ENCODE assay signal across 27 mouse cellular contexts in genomic region chr4:111704975-111705374, GRCm38 (mm10). TPM values are rescaled to one million over a fixed set of nuclear protein-coding genes. Genes with fewer than 3 reads are reported as not detected.
DNase-seq lines count a peak whose midpoint lies in the region; ATAC-seq and TF ChIP-seq lines count a peak whose summit lies in the region.
"Had no signal": no experiment of that assay in that cellular context is flagged by ENCODE, and none has a peak within 500 bp of the region (broad histone marks: within the 10 kb centered on the region; RNA-seq: fewer than 3 reads in every experiment).

No protein-coding gene starts in this region.

- H3K4me2 ChIP-seq in kidney, embryonic 14.5 days (replicated peaks; ENCODE audit: low read depth, low read length): no peak overlapping the region
- no peak overlapping the region for H3K4me2 ChIP-seq in kidney, postnatal 0 days (ENCODE audit: low read length)
- H3K4me2 ChIP-seq in midbrain, embryonic 15.5 days: no peak overlapping the region
- H3K4me2 ChIP-seq: embryonic facial prominence, embryonic 13.5 days; forebrain, embryonic 13.5 days; heart, embryonic 13.5 days; hindbrain, embryonic 12.5 days; hindbrain, embryonic 15.5 days had no signal

- H3K27me3 ChIP-seq in kidney, embryonic 14.5 days (ENCODE audit: control insufficient read depth, insufficient read depth, low read length): no peaks in the 10 kb centered on the region
- no peaks in the 10 kb centered on the region for H3K27me3 ChIP-seq in kidney, postnatal 0 days (ENCODE audit: insufficient read depth, low read length)
- no peaks in the 10 kb centered on the region for H3K27me3 ChIP-seq in midbrain, embryonic 15.5 days (replicated peaks)
- H3K27me3 ChIP-seq: embryonic facial prominence, embryonic 13.5 days; forebrain, embryonic 13.5 days; heart, embryonic 13.5 days; hindbrain, embryonic 12.5 days; hindbrain, embryonic 15.5 days had no signal

- 24% methylated on average over 3 of the region's 3 CpGs for WGBS in kidney, embryonic 14.5 days
- WGBS in kidney, postnatal 0 days: 30% methylated on average over 3 of the region's 3 CpGs
- 77% methylated on average over 3 of the region's 3 CpGs for WGBS in midbrain, embryonic 15.5 days

- no peaks in the 10 kb centered on the region for H3K9me3 ChIP-seq in kidney, embryonic 14.5 days (ENCODE audit: control insufficient read depth, low read length)
- H3K9me3 ChIP-seq in kidney, postnatal 0 days (replicated peaks; ENCODE audit: low read length): no peaks in the 10 kb centered on the region
- no peaks in the 10 kb centered on the region for H3K9me3 ChIP-seq in midbrain, embryonic 15.5 days
- H3K9me3 ChIP-seq: embryonic facial prominence, embryonic 13.5 days; forebrain, embryonic 10.5 days; forebrain, embryonic 13.5 days; heart, embryonic 10.5 days; heart, embryonic 13.5 days; hindbrain, embryonic 12.5 days; hindbrain, embryonic 15.5 days had no signal

- DNase-seq in kidney, postnatal 14 days: no peak
- DNase-seq in kidney, postnatal 0 days (ENCODE audit: low spot score): peak; percentile 76
- no peak for DNase-seq in kidney, adult 11 months
- DNase-seq in NIH3T3 (ENCODE audit: low read depth): peak; percentile 33
- DNase-seq: adrenal gland, adult 2 months; adrenal gland, postnatal 14 days; cerebellum, adult 11 months; cerebellum, adult 2 months; cerebellum, adult 9-11 months; cerebellum, postnatal 25 days; gastrocnemius, postnatal 10 days; gastrocnemius, postnatal 36 days; heart, adult 2 months; heart, postnatal 14 days; heart, postnatal 4 days had no signal

- no peaks in the 10 kb centered on the region; the same call in 1 of the 2 replicates for H3K4me1 ChIP-seq in kidney, embryonic 14.5 days (ENCODE audit: control insufficient read depth, insufficient read depth, low read length)
- H3K4me1 ChIP-seq in kidney, postnatal 0 days (replicated peaks; ENCODE audit: insufficient read depth, low read length): no peaks in the 10 kb centered on the region
- no peaks in the 10 kb centered on the region for H3K4me1 ChIP-seq in midbrain, embryonic 15.5 days
- H3K4me1 ChIP-seq: embryonic facial prominence, embryonic 13.5 days; forebrain, embryonic 10.5 days; forebrain, embryonic 13.5 days; hindbrain, embryonic 12.5 days; hindbrain, embryonic 15.5 days had no signal

- TF ChIP-seq CTCF in kidney, postnatal 0 days (IDR thresholded peaks at IDR 0.05; ENCODE audit: low read depth): no peak

- no peak overlapping the region for H3K4me3 ChIP-seq in kidney, embryonic 14.5 days (ENCODE audit: low read length)
- no peak overlapping the region for H3K4me3 ChIP-seq in kidney, postnatal 0 days (replicated peaks; ENCODE audit: low read depth, low read length)
- no peak overlapping the region for H3K4me3 ChIP-seq in midbrain, embryonic 15.5 days
- H3K4me3 ChIP-seq: embryonic facial prominence, embryonic 13.5 days; forebrain, embryonic 10.5 days; forebrain, embryonic 13.5 days; heart, adult 2 months; heart, embryonic 10.5 days; heart, embryonic 13.5 days; hindbrain, embryonic 12.5 days; hindbrain, embryonic 15.5 days had no signal

- H3K36me3 ChIP-seq in kidney, embryonic 14.5 days (ENCODE audit: control insufficient read depth, insufficient read depth, low read length): no peaks in the 10 kb centered on the region
- H3K36me3 ChIP-seq in kidney, postnatal 0 days (ENCODE audit: insufficient read depth, low read length): no peaks in the 10 kb centered on the region
- no peaks in the 10 kb centered on the region for H3K36me3 ChIP-seq in midbrain, embryonic 15.5 days (replicated peaks)
- H3K36me3 ChIP-seq: embryonic facial prominence, embryonic 13.5 days; forebrain, embryonic 10.5 days; heart, embryonic 10.5 days; heart, embryonic 13.5 days; hindbrain, embryonic 12.5 days; hindbrain, embryonic 15.5 days had no signal

- H3K9ac ChIP-seq in kidney, embryonic 14.5 days (ENCODE audit: low read depth, low read length): no peak overlapping the region
- H3K9ac ChIP-seq in kidney, postnatal 0 days (ENCODE audit: low read depth, low read length): no peak overlapping the region
- H3K9ac ChIP-seq in midbrain, embryonic 15.5 days: no peak overlapping the region
- H3K9ac ChIP-seq: embryonic facial prominence, embryonic 13.5 days; forebrain, embryonic 13.5 days; heart, embryonic 13.5 days; hindbrain, embryonic 12.5 days; hindbrain, embryonic 15.5 days had no signal

- peak; percentile 83 for ATAC-seq in kidney, embryonic 14.5 days (ENCODE audit: low FRiP score, low TSS enrichment)
- peak; percentile 70 for ATAC-seq in kidney, postnatal 0 days (replicated peaks; ENCODE audit: low FRiP score, low read depth)
- no peak for ATAC-seq in midbrain, embryonic 15.5 days (replicated peaks)
- ATAC-seq: activated CD4-positive, CD25-positive, alpha-beta regulatory T cell, adult 4 months; CD4-positive, CD25-positive, alpha-beta regulatory T cell, adult 4 months; forebrain, embryonic 13.5 days; forebrain, embryonic 16.5 days had no signal

- H3K27ac ChIP-seq in kidney, embryonic 14.5 days (ENCODE audit: low read depth, low read length): 0 out of 2 replicates have a peak overlapping the region, but pooled peaks have one; percentile 19
- H3K27ac ChIP-seq in kidney, postnatal 0 days: peak overlapping the region; percentile 19; the same call in 1 of the 2 replicates
- H3K27ac ChIP-seq in midbrain, embryonic 15.5 days: no peak overlapping the region
- H3K27ac ChIP-seq: embryonic facial prominence, embryonic 13.5 days; forebrain, embryonic 10.5 days; forebrain, embryonic 13.5 days; heart, adult 2 months; heart, embryonic 10.5 days; heart, embryonic 13.5 days; hindbrain, embryonic 12.5 days; hindbrain, embryonic 15.5 days had no signal

RNA-seq across cellular contexts. Expression of gene Spata6, which starts 14.8 kb away (rescaled TPM):
- polyA plus RNA-seq in kidney, embryonic 14.5 days (2014; fragmentation: Nextera tagmentation; extraction: Ambion mirVana): 29.0 and 29.4 TPM in 2 replicates
- 33.2 and 38.5 TPM in 2 replicates for polyA plus RNA-seq in kidney, postnatal 0 days (2015; fragmentation: Nextera tagmentation; extraction: Ambion mirVana)
- 13.2 and 13.8 TPM in 2 replicates for polyA plus RNA-seq in midbrain, embryonic 15.5 days (2015; fragmentation: Nextera tagmentation; extraction: Ambion mirVana)

Comparison
In these comparisons a context has a peak if more than half of its experiments do, and no peak if none do; other contexts are left out.
1. DNase-seq: peak in kidney, postnatal 0 days (single experiment) and NIH3T3 (single experiment); none in kidney, postnatal 14 days (single experiment) and kidney, adult 11 months (single experiment).